Mouse (Mus musculus) heart, embryonic 14.5 days (tissue): ENCODE data around the gene Stk36. TPM values are rescaled to one million over a fixed set of nuclear protein-coding genes. Genes with fewer than 3 reads are reported as not detected.

Experiments
- ATAC-seq: fragments of 200-750 bp; cut with Nextera tagmentation; 2 replicates; pipeline ENCODE4 v1.8.0; 2017; ENCODE audit warnings: low read depth, moderate TSS enrichment; ENCODE audit not compliant: insufficient number of reproducible peaks, insufficient read depth, low FRiP score
- H3K27ac ChIP-seq, 2 experiments: fragments of 200-500 bp in 1 of 2; fragments of 300-500 bp in 1 of 2; sonication (generic) in 1 of 2; replicated peaks in 1 of 2; 2 replicates each; pipeline ENCODE4 v1.5.1; 2012 to 2014; ENCODE audit warnings: low read depth in 2 of 2, low read length in 2 of 2, control low read depth in 1 of 2, mild to moderate bottlenecking in 1 of 2, mixed read lengths in 1 of 2; ENCODE audit not compliant: control insufficient read depth in 1 of 2, insufficient read depth in 1 of 2
- H3K27me3 ChIP-seq: fragments of 300-500 bp; sonication (generic); 2 replicates; pipeline ENCODE4 v1.6.1; 2014; ENCODE audit warnings: mild to moderate bottlenecking, low read length, control low read depth; ENCODE audit not compliant: control insufficient read depth, insufficient read depth
- H3K36me3 ChIP-seq: fragments of 300-500 bp; sonication (generic); 2 replicates; pipeline ENCODE4 v1.6.1; 2014; ENCODE audit warnings: mild to moderate bottlenecking, control low read depth, low read length, mixed read lengths; ENCODE audit not compliant: control insufficient read depth, insufficient read depth
- H3K4me1 ChIP-seq, 2 experiments: fragments of 200-500 bp in 1 of 2; fragments of 300-500 bp in 1 of 2; sonication (generic) in 1 of 2; 2 replicates each; pipeline ENCODE4 v1.6.1; 2012 to 2014; ENCODE audit warnings: low read length in 2 of 2, control low read depth in 1 of 2, mixed read lengths in 1 of 2; ENCODE audit not compliant: control insufficient read depth in 2 of 2, insufficient read depth in 2 of 2
- H3K4me2 ChIP-seq: fragments of 300-500 bp; sonication (generic); 2 replicates; pipeline ENCODE4 v1.6.1; 2014; ENCODE audit warnings: mild to moderate bottlenecking, low read length
- H3K4me3 ChIP-seq, 2 experiments: fragments of 200-500 bp in 1 of 2; fragments of 300-500 bp in 1 of 2; sonication (generic) in 1 of 2; 2 replicates each; pipeline ENCODE4 v1.5.1; 2012 to 2014; ENCODE audit warnings: low read length in 2 of 2, mild to moderate bottlenecking in 2 of 2, control low read depth in 1 of 2, low read depth in 1 of 2, moderate library complexity in 1 of 2; ENCODE audit not compliant: control insufficient read depth in 1 of 2, insufficient read depth in 1 of 2
- H3K9ac ChIP-seq: fragments of 300-500 bp; sonication (generic); 2 replicates; pipeline ENCODE4 v1.6.1; 2014; ENCODE audit warnings: mild to moderate bottlenecking, low read length
- H3K9me3 ChIP-seq: fragments of 300-500 bp; sonication (generic); 2 replicates; pipeline ENCODE4 v1.6.1; 2016; ENCODE audit warnings: low read length, control low read depth; ENCODE audit not compliant: control insufficient read depth
- WGBS: fragments of 180-500 bp; shearing (Covaris S2); extraction: QIAGEN DNeasy Blood & Tissue Kit; methylation state at CpG from one replicate; pipeline ENCODE4 v1.1.7; 2014; 5-methylcytosine and 5-hydroxymethylcytosine counted together
- microRNA-seq: library from miRNA; unstranded; fragments of <30 nt; microRNA quantifications from one replicate; pipeline ENCODE4, GENCODE M21; 2016
- polyA plus RNA-seq: library from polyadenylated mRNA; unstranded; fragments of >200 nt; fragmentation: Nextera tagmentation; extraction: Ambion mirVana; gene quantifications from 2 replicates; pipeline ENCODE4 v1.2.1, GENCODE M21; 2014

Stk36 gene
- polyA plus RNA-seq, 1 experiment from 2014 or later, result 2.5 TPM

DNA sequence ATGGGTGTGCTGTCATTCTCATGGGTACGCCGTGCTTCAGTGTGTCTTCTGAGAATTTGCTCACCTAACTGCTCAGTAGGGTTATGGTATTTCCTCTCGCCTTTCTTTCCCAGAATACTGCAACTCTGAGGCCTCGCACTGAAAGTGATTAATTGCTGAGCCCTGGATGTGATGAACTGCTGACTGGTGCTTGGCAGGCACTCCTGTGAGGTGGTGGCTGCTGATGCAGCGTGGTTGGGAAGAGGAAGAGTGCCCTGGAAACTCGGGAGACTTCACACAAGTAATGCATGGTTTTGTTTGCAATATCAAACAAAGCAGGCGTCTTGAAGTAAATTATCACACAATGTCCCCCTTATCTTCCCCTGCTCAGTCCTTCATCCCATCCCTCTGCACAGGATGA lies 71.5 kb downstream of the Stk36 start:
- Histone ChIP-seq H3K36me3 (0 out of 2 replicates have a peak, but pooled peaks cover 14% of the 10 kb centered on the region), H3K27ac (peak overlapping the region in 1 of 2 experiments; percentile 20; a peak in 2 of 4 replicates), H3K4me3 (no peak overlapping the region), H3K9ac (no peak overlapping the region), H3K4me1 (peaks cover 3 to 14% of the 10 kb centered on the region in 2 experiments; a peak in 3 of 4 replicates), H3K27me3 (no peaks in the 10 kb centered on the region), H3K4me2 (no peak overlapping the region), H3K9me3 (no peaks in the 10 kb centered on the region)
- WGBS, result 37% methylated on average over 7 of the region's 7 CpGs
- ATAC-seq, result no peak

DNA sequence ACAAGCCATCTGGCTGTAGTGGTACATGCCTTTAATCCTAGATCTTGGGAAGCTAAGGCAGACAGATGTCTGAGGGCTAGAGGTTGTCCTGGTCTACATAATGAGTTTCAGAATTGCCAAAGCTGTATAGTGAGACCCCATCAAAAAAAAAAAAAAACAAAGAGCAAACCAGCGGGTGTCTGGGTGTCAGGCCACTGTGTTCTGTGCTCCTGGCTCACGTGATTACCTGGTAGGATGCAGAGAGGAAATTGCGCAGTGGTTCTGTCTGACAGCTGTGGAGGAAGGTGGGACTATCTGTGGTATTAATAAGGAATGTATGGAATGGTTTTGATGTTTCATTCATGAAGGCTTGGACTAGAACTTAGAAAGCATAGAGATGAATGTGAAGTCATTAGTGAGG lies 75.6 kb downstream of the Stk36 start:
- no peak for ATAC-seq
- H3K4me3 ChIP-seq, result no peak overlapping the region
- no peak overlapping the region for H3K4me2 ChIP-seq
- no peak overlapping the region for H3K27ac ChIP-seq
- peaks cover 44% of the 10 kb centered on the region for H3K36me3 ChIP-seq
- no peaks in the 10 kb centered on the region for H3K27me3 ChIP-seq
- peaks cover 3 to 9% of the 10 kb centered on the region in 2 experiments; a peak in 3 of 4 replicates for H3K4me1 ChIP-seq
- H3K9me3 ChIP-seq, result no peaks in the 10 kb centered on the region
- no peak overlapping the region for H3K9ac ChIP-seq
- 75% methylated on average over 3 of the region's 3 CpGs for WGBS

DNA sequence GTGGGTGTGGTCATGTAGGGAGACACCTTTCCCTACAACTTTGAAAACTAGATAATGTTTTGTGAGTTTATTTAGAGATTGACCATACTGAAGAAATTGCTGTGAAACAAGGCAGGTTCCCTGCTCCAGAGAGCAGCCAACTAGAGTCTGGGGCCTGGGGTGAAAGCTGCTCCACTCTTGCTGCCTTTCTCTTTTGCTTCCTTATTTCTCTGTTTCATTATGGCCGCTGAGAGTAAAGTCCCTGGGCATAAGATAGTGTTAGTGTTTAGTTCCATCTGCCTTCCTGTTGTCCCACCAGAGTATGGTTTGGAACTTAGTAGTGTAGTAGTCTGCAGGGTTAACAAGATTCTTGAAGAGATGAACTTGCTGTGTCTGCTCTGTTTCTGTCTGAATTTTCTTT lies 76.6 kb downstream of the Stk36 start:
- H3K4me3 ChIP-seq, result no peak overlapping the region
- H3K27me3 ChIP-seq, result no peaks in the 10 kb centered on the region
- no peak overlapping the region for H3K9ac ChIP-seq
- no peak overlapping the region for H3K27ac ChIP-seq
- no peak overlapping the region for H3K4me2 ChIP-seq
- WGBS, result 58% methylated on average over 1 of the region's 1 CpGs
- peaks cover 1 to 2% of the 10 kb centered on the region in 2 experiments; a peak in 2 of 4 replicates for H3K4me1 ChIP-seq
- H3K9me3 ChIP-seq, result no peaks in the 10 kb centered on the region
- peaks cover 54% of the 10 kb centered on the region for H3K36me3 ChIP-seq
- ATAC-seq, result no peak

Small RNA genes within 50 kb of the gene (microRNA-seq; reads per million reads assigned to microRNA genes)
- gene Gm25035, result not detected

Other genes with a start within 250 kb of the Stk36 start
- gene Catip, start 239.3 kb upstream of the Stk36 start, polyA plus RNA-seq, result 0.34 and 0.55 TPM in 2 replicates
- 4.4 and 4.9 TPM in 2 replicates for gene Slc11a1, start 226.2 kb upstream of the Stk36 start, polyA plus RNA-seq
- gene Ctdsp1, start 209.9 kb upstream of the Stk36 start, polyA plus RNA-seq, result 67.3 and 67.8 TPM in 2 replicates
- 0.27 and 0.38 TPM in 2 replicates for gene Vil1, start 192.1 kb upstream of the Stk36 start, polyA plus RNA-seq
- gene Cnot9, start 95.4 kb upstream of the Stk36 start, polyA plus RNA-seq, result 29.9 and 32.6 TPM in 2 replicates
- gene Plcd4, start 58.6 kb upstream of the Stk36 start, polyA plus RNA-seq, result 0.68 and 0.88 TPM in 2 replicates
- 21.0 and 22.1 TPM in 2 replicates for gene Usp37, start 57.2 kb upstream of the Stk36 start, polyA plus RNA-seq
- gene Zfp142, start 13.2 kb upstream of the Stk36 start, polyA plus RNA-seq, result 6.5 and 7.3 TPM in 2 replicates
- 24.1 and 27.1 TPM in 2 replicates for gene Bcs1l, start 13.2 kb upstream of the Stk36 start, polyA plus RNA-seq
- gene Rnf25, start within 50 bp of the Stk36 start, polyA plus RNA-seq, result 5.1 TPM in 2 replicates
- 12.3 and 13.2 TPM in 2 replicates for gene Ttll4, start 60.3 kb downstream of the Stk36 start, polyA plus RNA-seq
- 16.3 and 19.1 TPM in 2 replicates for gene Cyp27a1, start 112.1 kb downstream of the Stk36 start, polyA plus RNA-seq
- 4.9 and 6.1 TPM in 2 replicates for gene Prkag3, start 147.8 kb downstream of the Stk36 start, polyA plus RNA-seq
- 0.36 TPM in 1 of 2 replicates, not detected in the other for gene Wnt6, start 170.4 kb downstream of the Stk36 start, polyA plus RNA-seq
- not detected in 2 replicates for gene Wnt10a, start 190.1 kb downstream of the Stk36 start, polyA plus RNA-seq